Mouse (Mus musculus) E14TG2a.4 (cell line): ENCODE data around the gene Pde7b.

Experiments used
- CTCF ChIP-seq: conservative IDR thresholded peaks from 2 replicates; pipeline ENCODE4 v1.5.1; 2014; ENCODE audit warnings: low read length
- NANOG ChIP-seq: IDR thresholded peaks from 2 replicates; pipeline ENCODE4 v1.6.1; 2014; ENCODE audit warnings: borderline replicate concordance, low read length, mixed read lengths
- POU5F1 ChIP-seq: IDR thresholded peaks from 2 replicates; pipeline ENCODE4 v1.6.1; 2014; ENCODE audit warnings: low read length, borderline replicate concordance

DNA sequence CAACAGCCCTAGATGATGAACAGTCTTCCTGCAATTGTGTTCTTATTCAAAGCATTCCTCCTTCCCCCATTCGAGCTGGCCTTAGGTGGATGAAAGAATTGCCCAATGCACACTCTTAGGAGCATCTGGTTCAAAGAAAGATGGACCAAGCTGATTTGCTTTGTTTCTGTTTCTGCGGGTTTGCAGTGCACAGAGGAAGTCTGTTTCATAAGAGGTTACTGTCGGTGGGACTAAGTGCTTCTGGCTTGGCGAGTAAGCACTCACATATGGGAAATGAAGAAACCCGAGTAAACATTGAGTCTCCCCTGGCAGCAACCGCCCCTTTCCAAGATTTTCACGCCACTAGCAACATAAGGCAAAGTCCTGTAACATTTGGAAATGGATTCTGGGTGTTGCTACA, 134.8 kb downstream of the Pde7b start:
- TF ChIP-seq CTCF (no peak), POU5F1 (no peak), NANOG (no peak)
